Mouse (Mus musculus): ENCODE data around the gene Htra1. TPM values are rescaled to one million over a fixed set of nuclear protein-coding genes. Genes with fewer than 3 reads are reported as not detected.
A peak's percentile ranks its signal among the peaks of the same experiment; 100 is the strongest.

The Htra1 gene
- polyA plus RNA-seq (2014; fragmentation: Nextera tagmentation; extraction: Ambion mirVana) = 25.8 and 30.0 TPM in 2 replicates

DNA sequence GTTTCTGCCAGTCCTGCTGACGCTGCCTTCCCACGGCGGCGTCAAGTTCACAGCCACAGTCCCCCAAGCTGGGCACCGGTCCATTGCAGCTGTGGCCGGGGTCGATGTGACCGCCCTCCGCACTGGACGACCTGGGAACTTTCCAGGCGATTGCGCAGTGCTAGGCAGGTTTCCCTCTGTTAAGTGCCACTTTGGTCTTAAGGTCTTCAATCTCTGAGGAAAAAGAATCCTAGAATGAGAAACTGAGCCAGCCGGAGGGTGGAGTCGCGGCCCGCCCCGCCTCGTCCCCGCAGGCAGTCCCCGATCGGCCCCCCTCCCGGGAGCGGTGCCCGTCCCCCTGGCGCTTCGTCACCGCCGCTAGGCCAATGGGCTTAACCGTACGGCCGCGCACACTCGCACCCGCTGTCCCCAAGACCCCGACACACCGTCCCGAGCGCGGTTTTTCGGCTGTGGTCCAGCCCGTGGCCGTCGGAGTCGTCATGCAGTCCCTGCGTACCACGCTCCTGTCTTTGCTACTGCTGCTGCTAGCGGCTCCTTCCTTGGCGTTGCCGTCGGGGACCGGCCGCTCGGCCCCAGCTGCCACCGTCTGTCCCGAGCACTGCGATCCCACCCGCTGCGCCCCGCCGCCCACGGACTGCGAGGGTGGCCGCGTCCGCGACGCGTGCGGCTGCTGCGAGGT is at the start of gene Htra1:
Gene Htra1, plus strand, starts transcription at position 319 of the 679 bp plus-strand sequence.
- Histone ChIP-seq H3K27ac (ENCODE audit: low read depth) (no peak within 1 kb of the TSS), H3K9ac (peak within 1 kb of the TSS; percentile 46), H3K36me3 (ENCODE audit: insufficient read depth) (no peaks in the 10 kb centered on the region), H3K4me1 (ENCODE audit: insufficient read depth) (no peaks in the 10 kb centered on the region), H3K4me2 (peak within 1 kb of the TSS; percentile 81), H3K4me3 (ENCODE audit: low read depth, low read length) (peak within 1 kb of the TSS; percentile 54), H3K27me3 (ENCODE audit: insufficient read depth, low read length) (peaks cover 56% of the 10 kb centered on the region), H3K9me3 (ENCODE audit: low read depth, low read length) (no peaks in the 10 kb centered on the region)
- no peak for TF ChIP-seq CTCF (IDR thresholded peaks at IDR 0.05; ENCODE audit: low read depth)
- WGBS = under 1% methylated on average over 70 of the region's 70 CpGs
- peak; percentile 77 for DNase-seq
- peak; percentile 91 for ATAC-seq (ENCODE audit: insufficient read depth)

DNA sequence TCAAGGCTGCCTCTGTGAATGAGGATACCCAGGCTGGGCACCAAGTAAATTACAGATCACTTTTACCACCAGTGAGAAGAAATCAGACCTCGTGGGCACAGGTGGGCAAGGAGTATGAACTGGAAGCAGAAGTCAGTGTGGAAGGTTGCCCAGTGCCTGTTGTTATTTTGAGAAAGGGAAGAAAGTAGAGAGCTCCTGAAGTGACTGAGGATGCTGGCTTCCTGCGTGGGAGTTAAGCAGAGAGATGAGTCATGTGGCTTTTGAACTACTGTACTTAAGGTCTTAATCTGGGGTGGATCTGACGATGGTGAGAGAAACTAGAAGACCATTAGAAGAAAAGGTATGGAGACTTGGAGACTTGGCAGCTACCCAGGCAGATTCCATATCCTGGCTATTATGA is 49.7 kb upstream of the Htra1 start:
- Histone ChIP-seq H3K27ac (ENCODE audit: low read depth) (no peak overlapping the region), H3K36me3 (ENCODE audit: insufficient read depth) (peaks cover 42% of the 10 kb centered on the region), H3K9me3 (ENCODE audit: low read depth, low read length) (no peaks in the 10 kb centered on the region), H3K9ac (no peak overlapping the region), H3K4me3 (ENCODE audit: low read depth, low read length) (no peak overlapping the region), H3K4me1 (ENCODE audit: insufficient read depth) (no peaks in the 10 kb centered on the region), H3K27me3 (ENCODE audit: insufficient read depth, low read length) (no peaks in the 10 kb centered on the region), H3K4me2 (no peak overlapping the region)
- WGBS = 71% methylated on average over 3 of the region's 3 CpGs
- ATAC-seq (ENCODE audit: insufficient read depth) (no peak), DNase-seq (no peak)
- no peak for TF ChIP-seq CTCF (IDR thresholded peaks at IDR 0.05; ENCODE audit: low read depth)

DNA sequence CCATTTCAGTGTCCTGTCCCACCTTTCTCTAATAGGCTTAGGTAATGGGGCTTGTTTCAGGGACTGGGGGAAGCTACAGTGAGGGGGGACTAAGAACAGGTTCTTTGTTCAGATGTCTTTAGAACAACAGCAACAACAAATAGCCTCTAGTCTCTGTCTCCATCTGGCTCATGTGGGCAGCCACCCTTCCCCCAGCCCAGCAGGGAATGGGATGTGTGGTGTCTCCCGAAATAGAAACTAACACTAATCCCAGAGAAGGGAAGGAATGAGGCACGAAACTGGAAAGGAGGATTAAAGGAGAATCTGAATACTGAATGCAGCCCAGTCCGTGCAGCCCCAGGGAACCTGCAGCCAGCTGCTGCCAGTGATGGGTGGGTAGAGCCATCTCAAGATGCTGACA is 48.0 kb upstream of the Htra1 start:
- no peak for ATAC-seq (ENCODE audit: insufficient read depth)
- DNase-seq = no peak
- Histone ChIP-seq H3K36me3 (ENCODE audit: insufficient read depth) (peaks cover 42% of the 10 kb centered on the region), H3K4me2 (no peak overlapping the region), H3K9me3 (ENCODE audit: low read depth, low read length) (no peaks in the 10 kb centered on the region), H3K4me3 (ENCODE audit: low read depth, low read length) (no peak overlapping the region), H3K27me3 (ENCODE audit: insufficient read depth, low read length) (no peaks in the 10 kb centered on the region), H3K27ac (ENCODE audit: low read depth) (no peak overlapping the region), H3K4me1 (ENCODE audit: insufficient read depth) (no peaks in the 10 kb centered on the region), H3K9ac (no peak overlapping the region)
- no peak for TF ChIP-seq CTCF (IDR thresholded peaks at IDR 0.05; ENCODE audit: low read depth)
- 36% methylated on average over 3 of the region's 3 CpGs for WGBS

DNA sequence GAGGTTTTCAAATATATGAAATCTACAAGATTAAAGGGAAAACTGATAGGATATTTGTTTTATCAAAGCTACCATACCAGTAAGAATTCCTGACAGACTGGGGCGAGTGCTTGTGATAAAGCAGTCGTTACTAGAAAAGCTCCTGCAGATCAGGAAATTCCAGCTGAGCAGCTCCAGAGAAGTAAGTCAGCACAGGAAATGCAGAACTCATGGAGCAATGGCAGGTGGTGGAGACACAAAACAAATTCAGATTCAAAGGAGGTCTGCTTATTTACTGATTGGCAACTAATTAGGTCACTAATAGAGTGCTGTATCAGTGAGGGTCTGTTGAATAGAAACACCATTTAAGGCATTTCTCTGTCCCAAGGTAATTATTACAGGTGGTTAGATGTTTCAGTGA is 45.0 kb upstream of the Htra1 start:
- TF ChIP-seq CTCF (IDR thresholded peaks at IDR 0.05; ENCODE audit: low read depth) = no peak
- peaks cover 33% of the 10 kb centered on the region for H3K36me3 ChIP-seq (ENCODE audit: insufficient read depth)
- DNase-seq = peak; percentile 23
- no peak for ATAC-seq (ENCODE audit: insufficient read depth)
- no peak overlapping the region for H3K4me2 ChIP-seq
- no peaks in the 10 kb centered on the region for H3K27me3 ChIP-seq (ENCODE audit: insufficient read depth, low read length)
- H3K9ac ChIP-seq = no peak overlapping the region
- no peak overlapping the region for H3K4me3 ChIP-seq (ENCODE audit: low read depth, low read length)
- H3K9me3 ChIP-seq (ENCODE audit: low read depth, low read length) = no peaks in the 10 kb centered on the region
- no peak overlapping the region for H3K27ac ChIP-seq (ENCODE audit: low read depth)
- 22% methylated on average over 2 of the region's 2 CpGs for WGBS
- no peaks in the 10 kb centered on the region for H3K4me1 ChIP-seq (ENCODE audit: insufficient read depth)

DNA sequence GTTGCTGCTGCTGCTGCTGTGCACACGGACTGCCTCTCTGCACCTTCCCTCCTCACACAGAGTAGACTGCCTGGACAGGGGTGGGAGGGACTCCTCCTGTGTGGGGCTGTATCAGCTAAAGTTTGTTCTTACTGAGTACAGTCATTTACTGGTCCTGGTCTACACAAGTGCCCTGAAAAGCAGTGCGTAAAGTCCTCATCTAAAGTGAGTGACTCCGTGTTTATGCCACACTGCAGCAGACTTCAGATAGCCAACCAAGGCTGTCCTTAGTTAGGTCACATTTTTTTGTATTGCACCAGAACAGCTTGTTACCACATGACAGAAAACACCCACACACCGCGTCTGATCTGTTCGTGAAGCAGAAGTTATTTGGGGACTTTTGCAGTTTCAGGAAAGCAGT is 42.9 kb upstream of the Htra1 start:
- TF ChIP-seq CTCF (IDR thresholded peaks at IDR 0.05; ENCODE audit: low read depth) = no peak
- no peak for DNase-seq
- no peaks in the 10 kb centered on the region for H3K4me1 ChIP-seq (ENCODE audit: insufficient read depth)
- H3K4me2 ChIP-seq = no peak overlapping the region
- H3K36me3 ChIP-seq (ENCODE audit: insufficient read depth) = peaks cover 41% of the 10 kb centered on the region
- no peak for ATAC-seq (ENCODE audit: insufficient read depth)
- H3K27ac ChIP-seq (ENCODE audit: low read depth) = no peak overlapping the region
- no peaks in the 10 kb centered on the region for H3K9me3 ChIP-seq (ENCODE audit: low read depth, low read length)
- WGBS = 78% methylated on average over 6 of the region's 6 CpGs
- no peak overlapping the region for H3K4me3 ChIP-seq (ENCODE audit: low read depth, low read length)
- no peak overlapping the region; the same call in 1 of the 2 replicates for H3K9ac ChIP-seq
- no peaks in the 10 kb centered on the region for H3K27me3 ChIP-seq (ENCODE audit: insufficient read depth, low read length)

DNA sequence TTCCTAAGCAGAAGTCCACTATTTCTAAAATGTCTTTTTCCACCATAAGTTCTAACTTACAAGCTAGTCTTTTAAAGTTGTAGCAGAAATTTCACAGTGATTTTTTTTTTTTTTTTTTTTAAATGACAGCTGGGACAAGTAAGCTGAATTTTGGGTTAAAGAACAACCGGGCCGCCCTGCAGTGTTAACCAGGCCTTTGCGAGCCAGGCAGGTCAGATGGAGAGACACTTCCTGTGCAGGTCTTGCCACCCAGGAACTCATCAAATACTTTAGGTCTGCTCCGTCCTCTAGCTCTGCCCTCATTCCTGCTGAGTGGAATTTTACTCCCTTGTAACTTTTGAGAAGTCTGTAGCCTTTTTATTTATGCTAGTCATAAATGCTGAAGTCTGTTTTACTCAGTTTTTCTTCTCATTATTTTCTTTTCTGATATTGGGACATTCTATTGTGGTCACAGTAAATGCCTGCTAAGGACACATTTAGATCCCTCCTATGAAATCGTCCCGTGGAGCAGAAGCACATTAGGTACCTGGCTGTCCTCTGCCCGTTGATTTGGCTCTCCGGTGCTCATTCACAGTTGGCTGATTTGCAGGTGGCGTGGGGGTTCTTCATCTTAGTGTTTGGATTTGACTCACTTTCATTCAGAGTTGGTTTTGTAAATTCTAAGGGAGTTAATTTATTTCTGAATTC is 40.8 kb upstream of the Htra1 start:
- ATAC-seq (ENCODE audit: insufficient read depth) (no peak), DNase-seq (no peak)
- H3K27ac ChIP-seq (ENCODE audit: low read depth) = no peak overlapping the region
- 84% methylated on average over 9 of the region's 9 CpGs for WGBS
- no peak overlapping the region for H3K9ac ChIP-seq
- H3K4me1 ChIP-seq (ENCODE audit: insufficient read depth) = no peaks in the 10 kb centered on the region
- no peak for TF ChIP-seq CTCF (IDR thresholded peaks at IDR 0.05; ENCODE audit: low read depth)
- no peaks in the 10 kb centered on the region for H3K9me3 ChIP-seq (ENCODE audit: low read depth, low read length)
- no peaks in the 10 kb centered on the region for H3K27me3 ChIP-seq (ENCODE audit: insufficient read depth, low read length)
- H3K36me3 ChIP-seq (ENCODE audit: insufficient read depth) = peaks cover 47% of the 10 kb centered on the region
- no peak overlapping the region for H3K4me3 ChIP-seq (ENCODE audit: low read depth, low read length)
- no peak overlapping the region for H3K4me2 ChIP-seq

DNA sequence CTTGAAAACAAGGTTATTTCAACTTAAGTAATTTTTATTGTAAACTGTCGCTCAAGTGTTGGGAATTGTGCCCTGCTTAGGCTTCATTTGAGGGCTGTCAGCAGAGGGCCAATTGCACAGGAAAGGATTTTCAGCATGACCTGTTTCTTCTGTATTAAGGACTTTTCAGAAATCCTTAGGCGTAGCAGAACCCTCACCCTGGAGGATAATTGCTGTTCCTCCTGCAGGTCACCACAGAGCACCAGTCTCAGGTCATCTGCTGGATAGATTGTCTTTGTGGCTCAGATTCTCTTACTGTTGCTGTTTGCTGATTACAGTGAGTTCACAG is 40.3 kb upstream of the Htra1 start:
- H3K4me2 ChIP-seq = no peak overlapping the region
- DNase-seq (no peak), ATAC-seq (ENCODE audit: insufficient read depth) (no peak)
- no peak overlapping the region for H3K9ac ChIP-seq
- no peak overlapping the region for H3K27ac ChIP-seq (ENCODE audit: low read depth)
- no peaks in the 10 kb centered on the region for H3K4me1 ChIP-seq (ENCODE audit: insufficient read depth)
- no peak overlapping the region for H3K4me3 ChIP-seq (ENCODE audit: low read depth, low read length)
- peaks cover 46% of the 10 kb centered on the region for H3K36me3 ChIP-seq (ENCODE audit: insufficient read depth)
- no peak for TF ChIP-seq CTCF (IDR thresholded peaks at IDR 0.05; ENCODE audit: low read depth)
- H3K9me3 ChIP-seq (ENCODE audit: low read depth, low read length) = no peaks in the 10 kb centered on the region
- WGBS = 91% methylated on average over 2 of the region's 2 CpGs
- no peaks in the 10 kb centered on the region for H3K27me3 ChIP-seq (ENCODE audit: insufficient read depth, low read length)

All from lung, embryonic 14.5 days (tissue).